Mouse (Mus musculus) ES-Bruce4 (cell line): ENCODE measurements around the gene Wwtr1. TPM values are rescaled to one million over a fixed set of nuclear protein-coding genes. Genes with fewer than 3 reads are reported as not detected.

Experiments used
- H3K27ac ChIP-seq: 2 replicates; pipeline ENCODE4 v1.5.1; 2012; ENCODE audit warnings: low read length, inconsistent platforms; ENCODE audit not compliant: insufficient read depth
- H3K27me3 ChIP-seq: 2 replicates; pipeline ENCODE4 v1.6.1; 2012; ENCODE audit warnings: mild to moderate bottlenecking, low read length, inconsistent platforms; ENCODE audit not compliant: control insufficient read depth, poor library complexity, insufficient read depth, severe bottlenecking
- H3K36me3 ChIP-seq: 2 replicates; pipeline ENCODE4 v1.6.1; 2012; ENCODE audit warnings: inconsistent platforms, mild to moderate bottlenecking, low read length, moderate library complexity; ENCODE audit not compliant: control insufficient read depth, poor library complexity, insufficient read depth, severe bottlenecking
- H3K4me1 ChIP-seq: one replicate; pipeline ENCODE4 v1.8.1; 2011; ENCODE audit warnings: low read length; ENCODE audit not compliant: control insufficient read depth, insufficient read depth
- H3K4me3 ChIP-seq: 2 replicates; pipeline ENCODE4 v1.5.1; 2011; ENCODE audit warnings: low read depth, mild to moderate bottlenecking, low read length
- H3K9ac ChIP-seq: 2 replicates; pipeline ENCODE4 v1.6.1; 2012; ENCODE audit warnings: low read depth, mild to moderate bottlenecking, inconsistent platforms; ENCODE audit not compliant: poor library complexity, severe bottlenecking
- H3K9me3 ChIP-seq: replicated peaks from 2 replicates; pipeline ENCODE4 v1.6.1; 2012; ENCODE audit warnings: mild to moderate bottlenecking, low read length, inconsistent platforms; ENCODE audit not compliant: control insufficient read depth, poor library complexity, insufficient read depth, severe bottlenecking
- CTCF ChIP-seq: IDR thresholded peaks from one replicate; pipeline ENCODE4 v1.8.1; 2011; ENCODE audit warnings: low read depth, low read length
- EP300 ChIP-seq: IDR thresholded peaks from 2 replicates; pipeline ENCODE4 v1.6.1; 2011; ENCODE audit warnings: low read depth, low read length; ENCODE audit not compliant: insufficient read depth
- POLR2A ChIP-seq: IDR thresholded peaks from one replicate; pipeline ENCODE4 v1.8.1; 2011; ENCODE audit warnings: low read length; ENCODE audit not compliant: insufficient read depth
- polyA plus RNA-seq: library from polyadenylated mRNA; stranded (reverse); fragments of >200 nt; gene quantifications from 2 replicates; pipeline ENCODE4 v1.2.4, GENCODE M21; 2011; ENCODE audit warnings: low read depth; ENCODE audit not compliant: missing spikeins, insufficient read depth, insufficient read length

Gene Wwtr1
- polyA plus RNA-seq, 1 experiment = 43.7 TPM

DNA sequence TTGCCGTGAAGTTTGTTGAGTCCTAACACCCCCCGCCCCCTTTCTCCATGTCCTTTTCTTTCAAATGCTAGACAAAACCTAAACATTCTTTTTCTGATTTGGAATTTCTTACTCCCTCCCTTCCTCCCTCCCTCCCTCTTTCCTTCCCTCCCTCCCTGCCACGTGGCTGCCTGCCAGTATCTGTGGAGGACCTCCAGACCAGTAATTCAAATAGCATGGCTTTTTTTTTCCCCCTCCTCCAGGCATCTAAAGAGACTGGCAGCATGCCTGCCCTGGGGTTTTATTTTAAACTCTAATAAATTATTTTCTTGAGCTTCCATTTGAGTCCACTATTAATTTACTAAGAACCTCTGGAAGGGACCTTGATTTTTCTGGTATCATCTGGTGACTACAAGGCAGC, 130.0 kb downstream of the Wwtr1 start:
- no peaks in the 10 kb centered on the region for H3K36me3 ChIP-seq
- no peak overlapping the region for H3K4me3 ChIP-seq
- no peaks in the 10 kb centered on the region for H3K9me3 ChIP-seq
- no peak overlapping the region for H3K27ac ChIP-seq
- TF ChIP-seq CTCF (no peak), POLR2A (no peak), EP300 (no peak)
- no peaks in the 10 kb centered on the region for H3K27me3 ChIP-seq
- no peak overlapping the region for H3K9ac ChIP-seq
- no peaks in the 10 kb centered on the region for H3K4me1 ChIP-seq

DNA sequence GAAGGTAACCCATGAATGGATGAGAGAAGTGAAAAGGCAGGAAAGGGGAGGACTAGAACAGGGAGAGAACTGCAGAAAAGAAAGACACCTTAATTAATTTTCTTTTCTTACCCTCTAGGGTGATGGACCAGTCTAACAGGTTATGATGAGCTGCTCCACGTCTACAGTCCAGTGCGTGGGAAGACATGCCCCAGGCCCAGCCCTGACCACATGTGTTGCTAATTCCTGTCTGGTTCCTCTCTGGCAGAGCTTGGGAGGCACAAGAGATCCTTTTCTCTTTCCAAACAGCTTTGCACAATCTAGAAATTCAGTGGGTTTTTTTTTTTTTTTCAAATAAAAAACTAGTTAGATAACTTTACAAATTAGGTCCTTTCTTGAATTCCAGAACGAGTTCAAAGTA, 134.8 kb downstream of the Wwtr1 start:
- no peaks in the 10 kb centered on the region for H3K36me3 ChIP-seq
- TF ChIP-seq EP300 (no peak), CTCF (no peak), POLR2A (no peak)
- H3K9ac ChIP-seq = no peak overlapping the region
- H3K27me3 ChIP-seq = no peaks in the 10 kb centered on the region
- H3K4me3 ChIP-seq = no peak overlapping the region
- no peak overlapping the region for H3K27ac ChIP-seq
- no peaks in the 10 kb centered on the region for H3K9me3 ChIP-seq
- no peaks in the 10 kb centered on the region for H3K4me1 ChIP-seq

DNA sequence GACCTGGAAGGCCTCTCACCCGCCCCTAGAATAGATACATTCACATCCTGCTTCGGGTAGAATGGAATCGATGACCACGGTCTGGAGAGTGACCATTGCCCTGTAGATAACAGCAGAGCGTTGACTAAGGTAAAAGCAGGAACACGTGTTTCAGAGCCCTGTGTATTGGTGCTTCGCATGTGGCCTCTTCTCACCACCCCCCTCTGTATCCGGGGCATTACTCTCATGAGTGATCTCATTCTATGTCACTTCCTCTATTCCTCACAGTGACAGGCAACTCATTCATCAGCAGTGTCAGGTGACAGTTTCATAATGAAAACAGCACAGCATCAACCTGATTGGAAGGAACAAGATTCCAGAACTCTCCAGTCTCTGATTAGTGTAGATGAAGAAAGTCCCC, 140.3 kb downstream of the Wwtr1 start:
- no peak overlapping the region for H3K4me3 ChIP-seq
- H3K27me3 ChIP-seq = no peaks in the 10 kb centered on the region
- H3K36me3 ChIP-seq = no peaks in the 10 kb centered on the region
- no peak overlapping the region for H3K9ac ChIP-seq
- no peak for TF ChIP-seq EP300
- no peak for TF ChIP-seq POLR2A
- TF ChIP-seq CTCF = no peak
- H3K27ac ChIP-seq = no peak overlapping the region
- H3K4me1 ChIP-seq = peaks cover 1% of the 10 kb centered on the region
- H3K9me3 ChIP-seq = no peaks in the 10 kb centered on the region

DNA sequence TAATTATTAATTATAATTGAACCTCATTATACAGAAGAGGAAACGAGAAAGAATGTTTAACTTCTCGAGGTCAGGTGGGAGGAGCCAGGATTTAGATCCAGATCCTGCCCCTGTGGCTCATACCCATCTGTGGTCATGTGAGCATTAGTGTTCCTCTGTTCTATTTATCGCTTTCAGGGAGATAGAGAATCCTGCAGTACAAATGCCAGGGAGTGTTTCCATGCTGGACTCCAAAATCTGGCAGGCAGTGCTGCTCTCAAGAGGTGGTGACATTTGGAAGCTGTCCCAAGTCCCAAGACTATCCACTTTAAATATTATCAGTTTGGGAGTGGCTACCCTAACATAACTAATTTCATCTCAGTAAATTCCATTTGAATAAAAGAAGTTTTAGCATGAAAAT, 144.0 kb downstream of the Wwtr1 start:
- H3K9ac ChIP-seq = no peak overlapping the region
- H3K4me1 ChIP-seq = peaks cover 1% of the 10 kb centered on the region
- H3K4me3 ChIP-seq = no peak overlapping the region
- no peaks in the 10 kb centered on the region for H3K9me3 ChIP-seq
- H3K27ac ChIP-seq = no peak overlapping the region
- no peak for TF ChIP-seq CTCF
- TF ChIP-seq EP300 = no peak
- TF ChIP-seq POLR2A = no peak
- no peaks in the 10 kb centered on the region for H3K36me3 ChIP-seq
- no peaks in the 10 kb centered on the region for H3K27me3 ChIP-seq

DNA sequence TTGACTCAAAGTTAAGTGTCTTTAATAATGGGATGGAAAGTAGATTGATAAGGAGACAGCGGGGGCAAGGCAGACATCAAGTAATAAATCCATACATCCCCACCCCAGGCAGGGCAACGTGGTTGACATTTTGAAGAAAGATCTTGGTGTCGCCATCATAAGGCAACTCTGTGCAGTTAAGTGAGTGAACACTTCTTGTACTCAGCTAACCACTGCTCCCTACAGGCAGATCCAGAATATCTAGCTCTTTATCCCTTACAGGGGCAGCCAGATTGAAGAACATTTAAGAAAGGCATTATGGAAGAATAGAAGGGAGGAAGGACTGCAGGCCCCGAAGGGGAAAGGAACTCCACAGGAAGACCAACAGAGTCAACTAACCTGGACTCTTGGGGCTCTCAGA, 146.2 kb downstream of the Wwtr1 start:
- H3K9me3 ChIP-seq = no peaks in the 10 kb centered on the region
- no peak overlapping the region for H3K9ac ChIP-seq
- TF ChIP-seq EP300 = no peak
- TF ChIP-seq CTCF = no peak
- no peak for TF ChIP-seq POLR2A
- peaks cover 1% of the 10 kb centered on the region for H3K4me1 ChIP-seq
- no peaks in the 10 kb centered on the region for H3K27me3 ChIP-seq
- no peak overlapping the region for H3K4me3 ChIP-seq
- no peaks in the 10 kb centered on the region for H3K36me3 ChIP-seq
- no peak overlapping the region for H3K27ac ChIP-seq

DNA sequence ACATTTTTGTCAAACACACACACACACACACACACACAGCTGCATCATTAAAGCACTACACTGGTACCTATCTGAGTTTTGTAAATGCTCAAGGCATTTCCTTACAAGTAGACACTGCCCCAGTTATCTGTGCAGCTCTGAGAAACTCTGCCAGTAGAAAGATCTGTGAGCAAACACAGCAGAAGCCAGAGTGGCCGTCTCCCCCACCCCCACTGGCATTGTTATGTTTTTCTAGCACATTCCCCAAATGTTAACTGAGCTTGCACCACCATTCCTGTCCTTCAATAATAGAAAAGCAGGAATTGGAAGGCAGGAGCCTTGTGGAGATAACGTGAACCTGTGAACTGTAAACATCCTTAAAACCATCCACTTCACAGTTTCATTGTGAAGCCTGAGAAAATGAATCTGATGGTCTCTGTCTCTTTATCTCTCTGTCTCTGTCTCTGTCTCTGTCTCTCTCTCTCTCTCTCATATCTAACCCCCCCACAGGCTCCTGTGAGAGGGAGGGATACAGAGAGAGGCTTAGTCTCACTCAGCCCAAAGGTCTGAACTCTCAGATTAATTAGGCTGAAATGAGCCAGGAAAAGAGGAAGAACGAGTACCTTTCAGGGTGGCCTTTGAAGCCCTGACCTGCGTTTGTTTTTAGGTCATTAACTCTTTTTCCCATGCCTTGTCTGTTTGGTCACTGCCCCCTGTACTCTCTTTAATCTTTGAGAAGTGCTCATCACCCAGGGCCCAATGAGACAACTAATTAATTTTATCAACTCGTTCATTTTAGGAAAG, 146.8 kb downstream of the Wwtr1 start:
- no peaks in the 10 kb centered on the region for H3K27me3 ChIP-seq
- no peaks in the 10 kb centered on the region for H3K36me3 ChIP-seq
- no peaks in the 10 kb centered on the region for H3K9me3 ChIP-seq
- no peak overlapping the region for H3K9ac ChIP-seq
- H3K4me1 ChIP-seq = peaks cover 1% of the 10 kb centered on the region
- H3K4me3 ChIP-seq = no peak overlapping the region
- TF ChIP-seq POLR2A = no peak
- no peak for TF ChIP-seq EP300
- no peak for TF ChIP-seq CTCF
- no peak overlapping the region for H3K27ac ChIP-seq
